Mouse (Mus musculus) cortical plate, adult 2 months (tissue): ENCODE results near the gene Mesd.

Experiments
- CTCF ChIP-seq: fragments of 200-500 bp; IDR thresholded peaks from 2 replicates; pipeline ENCODE4 v1.5.1; 2011; ENCODE audit warnings: mild to moderate bottlenecking, control low read depth, low read length; ENCODE audit not compliant: insufficient read depth; ENCODE audit errors: extremely low read depth
- POLR2A ChIP-seq: fragments of 200-500 bp; IDR thresholded peaks from 2 replicates; pipeline ENCODE4 v1.6.1; 2011; ENCODE audit warnings: mild to moderate bottlenecking, low read length, control low read depth; ENCODE audit not compliant: insufficient read depth; ENCODE audit errors: extremely low read depth

GRCm38 (mm10) chr7:83883276-83884020 lies 818 bp upstream of the Mesd start:
- TF ChIP-seq CTCF, result no peak
- no peak for TF ChIP-seq POLR2A
